Mouse (Mus musculus): Measurements from ENCODE around the gene Ccnb1ip1. TPM values are rescaled to one million over a fixed set of nuclear protein-coding genes. Genes with fewer than 3 reads are reported as not detected.

The Ccnb1ip1 gene
- 20.3 TPM for polyA plus RNA-seq (2014; fragmentation: Illumina TruSeq; extraction: RNeasy Lipid Tissue Mini Kit (QIAGEN cat#74804); ENCODE audit: low read depth, low replicate concordance)

DNA sequence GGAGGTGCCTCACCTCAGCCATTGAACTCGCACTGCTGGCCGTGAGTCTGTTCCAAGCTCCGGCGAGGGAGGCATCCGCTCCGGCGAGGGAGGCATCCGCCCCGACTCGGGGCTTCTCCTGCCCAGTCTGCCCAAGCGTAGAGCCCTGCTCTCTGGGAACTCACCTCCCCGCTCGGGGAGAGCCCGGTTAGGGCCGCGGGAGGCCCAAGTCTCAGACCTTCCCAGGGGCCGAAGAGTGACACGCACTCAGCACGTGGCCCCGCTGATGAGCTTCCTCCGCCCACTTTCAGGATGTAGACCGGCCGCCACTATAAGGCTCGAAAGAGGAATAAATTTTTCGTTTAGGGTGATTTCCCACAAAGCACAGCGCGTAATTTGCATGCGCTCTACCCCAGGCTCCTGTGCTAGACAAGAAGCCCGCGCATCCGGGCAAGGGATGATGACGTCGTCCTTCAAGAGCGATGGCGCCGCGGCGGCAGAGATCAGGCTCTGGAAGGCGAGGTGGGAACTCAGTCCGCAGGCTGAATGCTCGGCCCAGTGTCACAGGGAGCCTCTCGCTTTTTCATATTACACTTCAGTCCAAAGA is at the start of gene Ccnb1ip1, which contains the start of gene Parp2:
TSS of gene Ccnb1ip1 (minus strand) at position 246 of the 586 bp plus-strand sequence.
TSS of gene Parp2 (plus strand) at position 355 of the 586 bp plus-strand sequence.

DNA sequence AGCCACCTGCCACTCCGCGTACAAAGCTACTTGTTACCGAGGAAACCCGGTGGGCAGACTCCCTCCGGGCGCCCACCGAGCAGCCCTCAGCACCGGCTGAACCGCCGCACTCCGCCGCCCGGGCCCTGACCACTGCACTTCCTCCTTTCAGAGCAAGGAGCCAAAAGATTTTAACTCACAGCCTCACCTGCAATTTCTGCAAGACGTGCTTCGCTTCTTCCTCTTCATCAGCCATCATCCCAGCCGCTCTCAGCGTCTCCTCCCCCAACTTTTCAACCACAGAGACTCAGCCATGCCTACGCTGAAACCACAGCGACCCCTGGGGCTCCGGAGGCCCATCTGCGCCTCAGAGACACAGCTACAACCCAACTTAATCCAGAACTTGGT is 22.3 kb downstream of the Ccnb1ip1 start, which contains the start of gene Ttc5:
TSS of gene Ttc5 (minus strand) at position 269 of the 387 bp plus-strand sequence.

DNA sequence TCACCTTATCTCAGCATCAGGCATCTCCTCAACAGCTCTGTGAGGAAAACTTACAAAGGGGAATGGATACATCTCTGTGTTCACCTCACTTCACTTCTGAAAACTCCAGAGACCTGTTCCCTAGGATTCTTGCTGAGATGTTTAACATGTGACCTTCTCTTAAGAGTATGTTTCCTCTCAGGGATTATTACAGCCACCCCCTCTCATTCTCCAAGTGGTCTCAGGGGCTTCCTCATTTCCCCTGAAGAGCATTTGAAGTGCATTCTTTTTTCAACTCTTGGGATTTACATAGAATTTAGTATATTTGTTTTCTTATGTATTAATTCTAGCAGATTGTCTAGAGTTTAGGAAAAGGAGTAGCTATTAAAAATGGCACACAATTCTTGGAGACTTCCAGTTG is 62.5 kb downstream of the Ccnb1ip1 start, which contains the start of gene Olfr749:
TSS of gene Olfr749 (minus strand) at position 101 of the 400 bp plus-strand sequence.

Other genes starting within 250 kb of the Ccnb1ip1 start
- not detected for gene Olfr744, start 192.9 kb downstream of the Ccnb1ip1 start, polyA plus RNA-seq (2014; fragmentation: Illumina TruSeq; extraction: RNeasy Lipid Tissue Mini Kit (QIAGEN cat#74804); ENCODE audit: low read depth, low replicate concordance)
- gene Olfr745, start 168.3 kb downstream of the Ccnb1ip1 start, polyA plus RNA-seq (2014; fragmentation: Illumina TruSeq; extraction: RNeasy Lipid Tissue Mini Kit (QIAGEN cat#74804); ENCODE audit: low read depth, low replicate concordance), result not detected
- gene Olfr746, start 160.6 kb downstream of the Ccnb1ip1 start, polyA plus RNA-seq (2014; fragmentation: Illumina TruSeq; extraction: RNeasy Lipid Tissue Mini Kit (QIAGEN cat#74804); ENCODE audit: low read depth, low replicate concordance), result not detected
- gene Olfr747, start 114.5 kb downstream of the Ccnb1ip1 start, polyA plus RNA-seq (2014; fragmentation: Illumina TruSeq; extraction: RNeasy Lipid Tissue Mini Kit (QIAGEN cat#74804); ENCODE audit: low read depth, low replicate concordance), result not detected
- not detected for gene Olfr748, start 100.4 kb downstream of the Ccnb1ip1 start, polyA plus RNA-seq (2014; fragmentation: Illumina TruSeq; extraction: RNeasy Lipid Tissue Mini Kit (QIAGEN cat#74804); ENCODE audit: low read depth, low replicate concordance)
- not detected for gene Olfr749, start 62.6 kb downstream of the Ccnb1ip1 start, polyA plus RNA-seq (2014; fragmentation: Illumina TruSeq; extraction: RNeasy Lipid Tissue Mini Kit (QIAGEN cat#74804); ENCODE audit: low read depth, low replicate concordance)
- 7.6 TPM for gene Ttc5, start 22.2 kb downstream of the Ccnb1ip1 start, polyA plus RNA-seq (2014; fragmentation: Illumina TruSeq; extraction: RNeasy Lipid Tissue Mini Kit (QIAGEN cat#74804); ENCODE audit: low read depth, low replicate concordance)
- gene Parp2, start 109 bp upstream of the Ccnb1ip1 start, polyA plus RNA-seq (2014; fragmentation: Illumina TruSeq; extraction: RNeasy Lipid Tissue Mini Kit (QIAGEN cat#74804); ENCODE audit: low read depth, low replicate concordance), result 24.1 TPM
- 2.8 TPM for gene Tep1, start 62.8 kb upstream of the Ccnb1ip1 start, polyA plus RNA-seq (2014; fragmentation: Illumina TruSeq; extraction: RNeasy Lipid Tissue Mini Kit (QIAGEN cat#74804); ENCODE audit: low read depth, low replicate concordance)
- 0.06 TPM for gene Klhl33, start 89.8 kb upstream of the Ccnb1ip1 start, polyA plus RNA-seq (2014; fragmentation: Illumina TruSeq; extraction: RNeasy Lipid Tissue Mini Kit (QIAGEN cat#74804); ENCODE audit: low read depth, low replicate concordance)
- gene Osgep, start 117.2 kb upstream of the Ccnb1ip1 start, polyA plus RNA-seq (2014; fragmentation: Illumina TruSeq; extraction: RNeasy Lipid Tissue Mini Kit (QIAGEN cat#74804); ENCODE audit: low read depth, low replicate concordance), result 12.3 TPM
- gene Apex1, start 117.2 kb upstream of the Ccnb1ip1 start, polyA plus RNA-seq (2014; fragmentation: Illumina TruSeq; extraction: RNeasy Lipid Tissue Mini Kit (QIAGEN cat#74804); ENCODE audit: low read depth, low replicate concordance), result 20.7 TPM
- gene Pip4p1, start 123.1 kb upstream of the Ccnb1ip1 start, polyA plus RNA-seq (2014; fragmentation: Illumina TruSeq; extraction: RNeasy Lipid Tissue Mini Kit (QIAGEN cat#74804); ENCODE audit: low read depth, low replicate concordance), result 17.5 TPM
- 6.9 TPM for gene Pnp, start 123.3 kb upstream of the Ccnb1ip1 start, polyA plus RNA-seq (2014; fragmentation: Illumina TruSeq; extraction: RNeasy Lipid Tissue Mini Kit (QIAGEN cat#74804); ENCODE audit: low read depth, low replicate concordance)
- not detected for gene Gm49342, start 136.8 kb upstream of the Ccnb1ip1 start, polyA plus RNA-seq (2014; fragmentation: Illumina TruSeq; extraction: RNeasy Lipid Tissue Mini Kit (QIAGEN cat#74804); ENCODE audit: low read depth, low replicate concordance)
- gene Pnp2, start 148.3 kb upstream of the Ccnb1ip1 start, polyA plus RNA-seq (2014; fragmentation: Illumina TruSeq; extraction: RNeasy Lipid Tissue Mini Kit (QIAGEN cat#74804); ENCODE audit: low read depth, low replicate concordance), result 5.4 TPM
- 8.1 TPM for gene Rnase10, start 200.0 kb upstream of the Ccnb1ip1 start, polyA plus RNA-seq (2014; fragmentation: Illumina TruSeq; extraction: RNeasy Lipid Tissue Mini Kit (QIAGEN cat#74804); ENCODE audit: low read depth, low replicate concordance)
- gene Rnase9, start 234.1 kb upstream of the Ccnb1ip1 start, polyA plus RNA-seq (2014; fragmentation: Illumina TruSeq; extraction: RNeasy Lipid Tissue Mini Kit (QIAGEN cat#74804); ENCODE audit: low read depth, low replicate concordance), result 2.0 TPM
- gene Rnase11, start 242.4 kb upstream of the Ccnb1ip1 start, polyA plus RNA-seq (2014; fragmentation: Illumina TruSeq; extraction: RNeasy Lipid Tissue Mini Kit (QIAGEN cat#74804); ENCODE audit: low read depth, low replicate concordance), result 0.34 TPM
- gene Rnase12, start 249.9 kb upstream of the Ccnb1ip1 start, polyA plus RNA-seq (2014; fragmentation: Illumina TruSeq; extraction: RNeasy Lipid Tissue Mini Kit (QIAGEN cat#74804); ENCODE audit: low read depth, low replicate concordance), result 1.3 TPM